Mouse (Mus musculus): ENCODE data around the gene Rbfox1. TPM values are rescaled to one million over a fixed set of nuclear protein-coding genes. Genes with fewer than 3 reads are reported as not detected.

The Rbfox1 gene
- polyA plus RNA-seq, 1 experiment, result not detected

- H3K27ac ChIP-seq (ENCODE audit: insufficient read depth, low read length), result no peak overlapping the region
- H3K9ac ChIP-seq (ENCODE audit: low read depth, poor library complexity, severe bottlenecking), result no peak overlapping the region
- no peaks in the 10 kb centered on the region for H3K4me1 ChIP-seq (ENCODE audit: control insufficient read depth, insufficient read depth, low read length)
- TF ChIP-seq POLR2A (IDR thresholded peaks at IDR 0.05; ENCODE audit: insufficient read depth, low read length) (no peak), CTCF (IDR thresholded peaks at IDR 0.05; ENCODE audit: low read depth, low read length) (no peak), EP300 (IDR thresholded peaks at IDR 0.05; ENCODE audit: insufficient read depth, low read depth, low read length) (no peak)
- no peak overlapping the region for H3K4me3 ChIP-seq (ENCODE audit: low read depth, low read length)
- no peaks in the 10 kb centered on the region for H3K27me3 ChIP-seq (ENCODE audit: control insufficient read depth, insufficient read depth, low read length, poor library complexity, severe bottlenecking)
- H3K9me3 ChIP-seq (replicated peaks; ENCODE audit: control insufficient read depth, insufficient read depth, low read length, poor library complexity, severe bottlenecking), result no peaks in the 10 kb centered on the region
- no peaks in the 10 kb centered on the region for H3K36me3 ChIP-seq (ENCODE audit: control insufficient read depth, insufficient read depth, low read length, poor library complexity, severe bottlenecking)
Observed at GRCm38 (mm10) chr16:6380924-6381323, 495.8 kb downstream of the Rbfox1 start.

- TF ChIP-seq EP300 (IDR thresholded peaks at IDR 0.05; ENCODE audit: insufficient read depth, low read depth, low read length), result no peak
- Histone ChIP-seq H3K36me3 (ENCODE audit: control insufficient read depth, insufficient read depth, low read length, poor library complexity, severe bottlenecking) (no peaks in the 10 kb centered on the region), H3K27me3 (ENCODE audit: control insufficient read depth, insufficient read depth, low read length, poor library complexity, severe bottlenecking) (no peaks in the 10 kb centered on the region)
Observed at GRCm38 (mm10) chr16:6381572-6381971, 496.4 kb downstream of the Rbfox1 start.

GRCm38 (mm10) chr16:6382712-6383111 is 497.6 kb downstream of the Rbfox1 start:
- no peaks in the 10 kb centered on the region for H3K4me1 ChIP-seq (ENCODE audit: control insufficient read depth, insufficient read depth, low read length)
- no peak overlapping the region for H3K4me3 ChIP-seq (ENCODE audit: low read depth, low read length)
- no peaks in the 10 kb centered on the region for H3K36me3 ChIP-seq (ENCODE audit: control insufficient read depth, insufficient read depth, low read length, poor library complexity, severe bottlenecking)
- H3K27me3 ChIP-seq (ENCODE audit: control insufficient read depth, insufficient read depth, low read length, poor library complexity, severe bottlenecking), result no peaks in the 10 kb centered on the region
- H3K27ac ChIP-seq (ENCODE audit: insufficient read depth, low read length), result no peak overlapping the region
- H3K9ac ChIP-seq (ENCODE audit: low read depth, poor library complexity, severe bottlenecking), result no peak overlapping the region
- TF ChIP-seq EP300 (IDR thresholded peaks at IDR 0.05; ENCODE audit: insufficient read depth, low read depth, low read length) (no peak), POLR2A (IDR thresholded peaks at IDR 0.05; ENCODE audit: insufficient read depth, low read length) (no peak), CTCF (IDR thresholded peaks at IDR 0.05; ENCODE audit: low read depth, low read length) (no peak)
- H3K9me3 ChIP-seq (replicated peaks; ENCODE audit: control insufficient read depth, insufficient read depth, low read length, poor library complexity, severe bottlenecking), result no peaks in the 10 kb centered on the region

More at GRCm38 (mm10) chr16:6381572-6381971, 496.4 kb downstream of the Rbfox1 start:
- Histone ChIP-seq H3K4me1 (ENCODE audit: control insufficient read depth, insufficient read depth, low read length) (no peaks in the 10 kb centered on the region), H3K27ac (ENCODE audit: insufficient read depth, low read length) (no peak overlapping the region), H3K9me3 (replicated peaks; ENCODE audit: control insufficient read depth, insufficient read depth, low read length, poor library complexity, severe bottlenecking) (no peaks in the 10 kb centered on the region), H3K9ac (ENCODE audit: low read depth, poor library complexity, severe bottlenecking) (no peak overlapping the region), H3K4me3 (ENCODE audit: low read depth, low read length) (no peak overlapping the region)

- Histone ChIP-seq H3K27me3 (ENCODE audit: control insufficient read depth, insufficient read depth, low read length, poor library complexity, severe bottlenecking) (no peaks in the 10 kb centered on the region), H3K9ac (ENCODE audit: low read depth, poor library complexity, severe bottlenecking) (no peak overlapping the region), H3K36me3 (ENCODE audit: control insufficient read depth, insufficient read depth, low read length, poor library complexity, severe bottlenecking) (no peaks in the 10 kb centered on the region), H3K4me1 (ENCODE audit: control insufficient read depth, insufficient read depth, low read length) (no peaks in the 10 kb centered on the region), H3K27ac (ENCODE audit: insufficient read depth, low read length) (no peak overlapping the region), H3K4me3 (ENCODE audit: low read depth, low read length) (no peak overlapping the region), H3K9me3 (replicated peaks; ENCODE audit: control insufficient read depth, insufficient read depth, low read length, poor library complexity, severe bottlenecking) (peaks cover 2% of the 10 kb centered on the region; the same call in 1 of the 2 replicates)
- no peak for TF ChIP-seq CTCF (IDR thresholded peaks at IDR 0.05; ENCODE audit: low read depth, low read length)
- TF ChIP-seq POLR2A (IDR thresholded peaks at IDR 0.05; ENCODE audit: insufficient read depth, low read length), result no peak
- no peak for TF ChIP-seq EP300 (IDR thresholded peaks at IDR 0.05; ENCODE audit: insufficient read depth, low read depth, low read length)
Observed at GRCm38 (mm10) chr16:6390278-6390930, 505.2 kb downstream of the Rbfox1 start.

- Histone ChIP-seq H3K4me1 (ENCODE audit: control insufficient read depth, insufficient read depth, low read length) (no peaks in the 10 kb centered on the region), H3K4me3 (ENCODE audit: low read depth, low read length) (no peak overlapping the region), H3K9ac (ENCODE audit: low read depth, poor library complexity, severe bottlenecking) (no peak overlapping the region), H3K9me3 (replicated peaks; ENCODE audit: control insufficient read depth, insufficient read depth, low read length, poor library complexity, severe bottlenecking) (0 out of 2 replicates have a peak, but pooled peaks cover 6% of the 10 kb centered on the region), H3K36me3 (ENCODE audit: control insufficient read depth, insufficient read depth, low read length, poor library complexity, severe bottlenecking) (no peaks in the 10 kb centered on the region), H3K27me3 (ENCODE audit: control insufficient read depth, insufficient read depth, low read length, poor library complexity, severe bottlenecking) (no peaks in the 10 kb centered on the region), H3K27ac (ENCODE audit: insufficient read depth, low read length) (no peak overlapping the region)
- TF ChIP-seq CTCF (IDR thresholded peaks at IDR 0.05; ENCODE audit: low read depth, low read length), result no peak
- no peak for TF ChIP-seq POLR2A (IDR thresholded peaks at IDR 0.05; ENCODE audit: insufficient read depth, low read length)
- no peak for TF ChIP-seq EP300 (IDR thresholded peaks at IDR 0.05; ENCODE audit: insufficient read depth, low read depth, low read length)
Observed at GRCm38 (mm10) chr16:6396676-6397409, 511.7 kb downstream of the Rbfox1 start.

GRCm38 (mm10) chr16:6397635-6398034 is 512.5 kb downstream of the Rbfox1 start:
- H3K9ac ChIP-seq (ENCODE audit: low read depth, poor library complexity, severe bottlenecking), result no peak overlapping the region
- TF ChIP-seq CTCF (IDR thresholded peaks at IDR 0.05; ENCODE audit: low read depth, low read length) (no peak), POLR2A (IDR thresholded peaks at IDR 0.05; ENCODE audit: insufficient read depth, low read length) (no peak), EP300 (IDR thresholded peaks at IDR 0.05; ENCODE audit: insufficient read depth, low read depth, low read length) (no peak)

More at GRCm38 (mm10) chr16:6397635-6398034, 512.5 kb downstream of the Rbfox1 start:
- Histone ChIP-seq H3K27me3 (ENCODE audit: control insufficient read depth, insufficient read depth, low read length, poor library complexity, severe bottlenecking) (no peaks in the 10 kb centered on the region), H3K4me1 (ENCODE audit: control insufficient read depth, insufficient read depth, low read length) (no peaks in the 10 kb centered on the region), H3K36me3 (ENCODE audit: control insufficient read depth, insufficient read depth, low read length, poor library complexity, severe bottlenecking) (no peaks in the 10 kb centered on the region), H3K4me3 (ENCODE audit: low read depth, low read length) (no peak overlapping the region), H3K27ac (ENCODE audit: insufficient read depth, low read length) (no peak overlapping the region), H3K9me3 (replicated peaks; ENCODE audit: control insufficient read depth, insufficient read depth, low read length, poor library complexity, severe bottlenecking) (0 out of 2 replicates have a peak, but pooled peaks cover 6% of the 10 kb centered on the region)
